Mouse (Mus musculus): ENCODE measurements around the gene Helq. TPM values are rescaled to one million over a fixed set of nuclear protein-coding genes. Genes with fewer than 3 reads are reported as not detected.
A peak's percentile ranks its signal among the peaks of the same experiment; 100 is the strongest.

Gene Helq
- polyA plus RNA-seq, 1 experiment from 2014 or later, result 11.6 TPM

DNA sequence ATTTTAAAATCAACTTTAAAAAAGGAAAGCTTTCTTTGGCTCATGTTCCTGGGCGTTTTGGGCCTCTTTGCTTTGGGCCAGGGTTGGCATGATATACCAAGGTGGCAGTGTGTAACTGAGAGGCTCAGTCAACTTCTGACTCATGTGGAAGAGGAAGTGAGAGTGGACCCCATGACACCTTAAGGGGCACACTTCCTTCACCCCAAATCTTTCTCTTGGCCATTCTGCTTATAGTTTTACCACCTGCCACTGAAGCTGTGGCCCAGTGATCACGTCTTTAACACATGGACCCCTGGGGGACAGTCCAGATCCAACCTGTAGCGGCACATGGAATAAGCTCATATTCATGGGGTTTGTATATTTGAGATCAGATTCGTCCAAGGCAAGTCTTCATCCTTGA, 72.4 kb downstream of the Helq start:
- Histone ChIP-seq H3K36me3 (ENCODE audit: control insufficient read depth, insufficient read depth, low read length) (no peaks in the 10 kb centered on the region), H3K4me3 (ENCODE audit: low read length) (no peak overlapping the region), H3K27me3 (replicated peaks; ENCODE audit: control insufficient read depth, insufficient read depth, low read length) (no peaks in the 10 kb centered on the region), H3K9ac (ENCODE audit: low read depth, low read length) (no peak overlapping the region), H3K4me2 (ENCODE audit: low read depth, low read length) (no peak overlapping the region), H3K9me3 (ENCODE audit: control insufficient read depth, low read length) (peaks cover 7% of the 10 kb centered on the region; the same call in 1 of the 2 replicates), H3K4me1 (ENCODE audit: control insufficient read depth, insufficient read depth, low read length) (no peaks in the 10 kb centered on the region), H3K27ac (ENCODE audit: low read length) (no peak overlapping the region)
- WGBS, result 83% methylated on average over 4 of the region's 4 CpGs
- ATAC-seq, result no peak

DNA sequence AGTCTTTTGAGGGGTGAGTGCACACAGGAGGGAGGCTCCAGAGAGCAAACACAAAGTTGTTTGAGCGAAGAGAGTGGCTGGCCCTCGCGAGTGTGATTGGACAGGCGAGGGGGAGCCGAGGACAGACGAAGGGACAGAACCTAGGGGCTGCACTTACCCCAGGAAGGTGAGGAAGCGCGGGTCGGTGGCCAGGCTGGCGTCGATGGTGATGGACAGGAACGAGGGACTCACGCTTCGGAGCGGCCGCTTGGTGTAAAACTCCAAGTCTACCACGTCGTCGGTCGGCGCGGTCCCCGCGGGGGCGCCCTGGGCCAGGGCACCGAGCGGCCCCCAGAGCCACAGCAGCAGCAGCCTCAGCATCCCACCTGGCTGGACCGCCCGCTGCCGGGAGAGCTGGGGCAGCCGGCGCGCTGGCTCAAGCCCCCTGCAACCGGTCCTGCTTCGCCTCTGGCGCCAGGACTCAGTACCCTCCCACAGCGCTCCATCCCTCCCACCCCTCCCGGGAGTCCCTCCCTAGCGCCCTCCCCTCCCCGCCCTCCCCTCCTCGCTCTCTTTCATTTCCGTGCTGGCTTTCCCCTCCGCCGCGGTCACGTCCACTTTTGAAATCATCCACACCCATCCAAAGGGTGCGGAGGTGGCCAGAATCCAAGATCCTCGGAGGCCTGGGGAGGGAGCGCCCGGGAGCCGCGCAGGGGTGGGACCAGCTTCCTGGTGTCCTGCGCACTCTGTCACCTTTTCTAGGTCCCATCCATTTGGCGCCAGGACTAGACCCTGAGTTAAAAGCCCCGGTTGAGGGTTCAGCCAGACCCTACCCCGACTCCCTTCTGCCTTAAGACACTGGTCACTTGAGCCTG, 78.9 kb downstream of the Helq start, which contains the start of gene Hpse:
TSS of gene Hpse (minus strand) at position 482 of the 854 bp plus-strand sequence.
- under 1% methylated on average over 55 of the region's 56 CpGs for WGBS
- Histone ChIP-seq H3K4me3 (ENCODE audit: low read length) (peak within 1 kb of the TSS; percentile 64), H3K27ac (ENCODE audit: low read length) (no peak within 1 kb of the TSS), H3K4me1 (ENCODE audit: control insufficient read depth, insufficient read depth, low read length) (peaks cover 10% of the 10 kb centered on the region), H3K36me3 (ENCODE audit: control insufficient read depth, insufficient read depth, low read length) (no peaks in the 10 kb centered on the region), H3K4me2 (ENCODE audit: low read depth, low read length) (peak within 1 kb of the TSS; percentile 98), H3K9ac (ENCODE audit: low read depth, low read length) (peak within 1 kb of the TSS; percentile 71), H3K27me3 (replicated peaks; ENCODE audit: control insufficient read depth, insufficient read depth, low read length) (peaks cover 5% of the 10 kb centered on the region; the same call in 1 of the 2 replicates), H3K9me3 (ENCODE audit: control insufficient read depth, low read length) (peaks cover 7% of the 10 kb centered on the region; the same call in 1 of the 2 replicates)
- peak; percentile 88 for ATAC-seq

DNA sequence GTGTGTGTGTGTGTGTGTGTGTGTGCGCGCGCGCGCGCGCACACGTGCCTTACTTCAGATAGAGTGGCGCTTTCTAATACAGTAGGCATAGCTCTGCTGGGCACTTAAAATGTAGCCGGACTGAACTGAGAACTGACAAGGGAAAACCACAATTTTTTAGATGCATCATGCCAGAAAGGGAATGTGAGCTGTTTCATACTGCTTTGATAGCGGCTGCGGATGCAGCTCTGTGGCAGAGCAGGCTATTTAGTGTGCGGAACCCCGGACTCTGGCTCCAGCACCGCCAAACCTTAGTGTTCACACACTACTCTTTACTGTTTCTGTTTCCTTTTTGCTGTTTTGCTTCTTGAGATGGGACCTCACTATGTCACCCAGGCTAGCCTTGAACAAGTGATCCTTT, 81.6 kb downstream of the Helq start:
- Histone ChIP-seq H3K4me2 (ENCODE audit: low read depth, low read length) (no peak overlapping the region), H3K9ac (ENCODE audit: low read depth, low read length) (no peak overlapping the region), H3K27ac (ENCODE audit: low read length) (no peak overlapping the region), H3K4me1 (ENCODE audit: control insufficient read depth, insufficient read depth, low read length) (peaks cover 10% of the 10 kb centered on the region), H3K4me3 (ENCODE audit: low read length) (no peak overlapping the region), H3K9me3 (ENCODE audit: control insufficient read depth, low read length) (no peaks in the 10 kb centered on the region), H3K36me3 (ENCODE audit: control insufficient read depth, insufficient read depth, low read length) (no peaks in the 10 kb centered on the region), H3K27me3 (replicated peaks; ENCODE audit: control insufficient read depth, insufficient read depth, low read length) (peaks cover 5% of the 10 kb centered on the region; the same call in 1 of the 2 replicates)
- no peak for ATAC-seq
- WGBS, result 94% methylated on average over 15 of the region's 15 CpGs

Other genes starting within 250 kb of the Helq start
- gene Plac8, start 226.4 kb downstream of the Helq start, polyA plus RNA-seq (2015; fragmentation: Nextera tagmentation; extraction: Ambion mirVana), result 438 and 445 TPM in 2 replicates
- gene Coq2, start 123.5 kb downstream of the Helq start, polyA plus RNA-seq (2015; fragmentation: Nextera tagmentation; extraction: Ambion mirVana), result 59.3 and 60.2 TPM in 2 replicates
- 2.9 TPM in 2 replicates for gene Hpse, start 78.9 kb downstream of the Helq start, polyA plus RNA-seq (2015; fragmentation: Nextera tagmentation; extraction: Ambion mirVana)
- 152 and 155 TPM in 2 replicates for gene Mrps18c, start within 50 bp of the Helq start, polyA plus RNA-seq (2015; fragmentation: Nextera tagmentation; extraction: Ambion mirVana)
- 24.1 and 27.5 TPM in 2 replicates for gene Abraxas1, start 22.4 kb upstream of the Helq start, polyA plus RNA-seq (2015; fragmentation: Nextera tagmentation; extraction: Ambion mirVana)
- 20.5 and 25.2 TPM in 2 replicates for gene Gpat3, start 47.1 kb upstream of the Helq start, polyA plus RNA-seq (2015; fragmentation: Nextera tagmentation; extraction: Ambion mirVana)